Mouse (Mus musculus): Measurements from ENCODE around the gene Rae1. TPM values are rescaled to one million over a fixed set of nuclear protein-coding genes. Genes with fewer than 3 reads are reported as not detected.

Gene Rae1
- total and polyA plus RNA-seq, 2 experiments from 2014 or later, result 85.3 to 116 TPM

GRCm38 (mm10) chr2:173050604-173051382 lies 50.9 kb downstream of the Rae1 start:
- Histone ChIP-seq H3K27me3 (ENCODE audit: insufficient read depth, low read length) (no peaks in the 10 kb centered on the region), H3K9me3 (ENCODE audit: low read length) (no peaks in the 10 kb centered on the region), H3K9ac (replicated peaks; ENCODE audit: low read length) (no peak overlapping the region), H3K4me1 (ENCODE audit: insufficient read depth, low read length) (no peaks in the 10 kb centered on the region), H3K27ac (no peak overlapping the region), H3K4me3 (ENCODE audit: low read length) (no peak overlapping the region), H3K4me2 (ENCODE audit: low read depth, low read length) (no peak overlapping the region), H3K36me3 (ENCODE audit: insufficient read depth, low read length) (no peaks in the 10 kb centered on the region)
- DNase-seq (ENCODE audit: low spot score) (no peak), ATAC-seq (no peak)
- TF ChIP-seq CTCF (IDR thresholded peaks at IDR 0.05; ENCODE audit: low read depth), result no peak
- 33% methylated on average over 8 of the region's 8 CpGs for WGBS

GRCm38 (mm10) chr2:173052881-173053280 lies 53.0 kb downstream of the Rae1 start:
- H3K4me2 ChIP-seq (ENCODE audit: low read depth, low read length), result no peak overlapping the region
- no peaks in the 10 kb centered on the region for H3K4me1 ChIP-seq (ENCODE audit: insufficient read depth, low read length)
- H3K27me3 ChIP-seq (ENCODE audit: insufficient read depth, low read length), result no peaks in the 10 kb centered on the region
- ATAC-seq (no peak), DNase-seq (ENCODE audit: low spot score) (no peak)
- no peaks in the 10 kb centered on the region for H3K9me3 ChIP-seq (ENCODE audit: low read length)
- TF ChIP-seq CTCF (IDR thresholded peaks at IDR 0.05; ENCODE audit: low read depth), result no peak
- no peak overlapping the region for H3K27ac ChIP-seq
- WGBS, result 93% methylated on average over 8 of the region's 8 CpGs
- H3K4me3 ChIP-seq (ENCODE audit: low read length), result no peak overlapping the region
- H3K9ac ChIP-seq (replicated peaks; ENCODE audit: low read length), result no peak overlapping the region
- no peaks in the 10 kb centered on the region for H3K36me3 ChIP-seq (ENCODE audit: insufficient read depth, low read length)

- ATAC-seq (no peak), DNase-seq (ENCODE audit: low spot score) (no peak)
- Histone ChIP-seq H3K27me3 (ENCODE audit: insufficient read depth, low read length) (no peaks in the 10 kb centered on the region), H3K36me3 (ENCODE audit: insufficient read depth, low read length) (no peaks in the 10 kb centered on the region), H3K27ac (no peak overlapping the region), H3K4me3 (ENCODE audit: low read length) (no peak overlapping the region), H3K9me3 (ENCODE audit: low read length) (no peaks in the 10 kb centered on the region), H3K9ac (replicated peaks; ENCODE audit: low read length) (no peak overlapping the region), H3K4me2 (ENCODE audit: low read depth, low read length) (no peak overlapping the region), H3K4me1 (ENCODE audit: insufficient read depth, low read length) (no peaks in the 10 kb centered on the region)
- no peak for TF ChIP-seq CTCF (IDR thresholded peaks at IDR 0.05; ENCODE audit: low read depth)
- 84% methylated on average over 6 of the region's 6 CpGs for WGBS
Measured at GRCm38 (mm10) chr2:173053846-173054245, 53.9 kb downstream of the Rae1 start.

GRCm38 (mm10) chr2:173056303-173056881 lies 56.5 kb downstream of the Rae1 start:
- WGBS, result 84% methylated on average over 10 of the region's 10 CpGs
- Histone ChIP-seq H3K9me3 (ENCODE audit: low read length) (no peaks in the 10 kb centered on the region), H3K4me2 (ENCODE audit: low read depth, low read length) (no peak overlapping the region), H3K4me3 (ENCODE audit: low read length) (no peak overlapping the region), H3K36me3 (ENCODE audit: insufficient read depth, low read length) (no peaks in the 10 kb centered on the region), H3K27ac (no peak overlapping the region), H3K4me1 (ENCODE audit: insufficient read depth, low read length) (no peaks in the 10 kb centered on the region), H3K27me3 (ENCODE audit: insufficient read depth, low read length) (no peaks in the 10 kb centered on the region), H3K9ac (replicated peaks; ENCODE audit: low read length) (no peak overlapping the region)
- DNase-seq (ENCODE audit: low spot score), result no peak
- TF ChIP-seq CTCF (IDR thresholded peaks at IDR 0.05; ENCODE audit: low read depth), result no peak
- ATAC-seq, result no peak

GRCm38 (mm10) chr2:173056882-173057315 lies 57.0 kb downstream of the Rae1 start:
- Histone ChIP-seq H3K27ac (no peak overlapping the region), H3K27me3 (ENCODE audit: insufficient read depth, low read length) (no peaks in the 10 kb centered on the region), H3K9me3 (ENCODE audit: low read length) (no peaks in the 10 kb centered on the region), H3K4me2 (ENCODE audit: low read depth, low read length) (no peak overlapping the region), H3K36me3 (ENCODE audit: insufficient read depth, low read length) (no peaks in the 10 kb centered on the region), H3K4me3 (ENCODE audit: low read length) (no peak overlapping the region), H3K9ac (replicated peaks; ENCODE audit: low read length) (no peak overlapping the region), H3K4me1 (ENCODE audit: insufficient read depth, low read length) (no peaks in the 10 kb centered on the region)
- DNase-seq (ENCODE audit: low spot score) (no peak), ATAC-seq (no peak)
- TF ChIP-seq CTCF (IDR thresholded peaks at IDR 0.05; ENCODE audit: low read depth), result no peak
- WGBS, result 87% methylated on average over 11 of the region's 11 CpGs

- Histone ChIP-seq H3K4me3 (ENCODE audit: low read length) (no peak overlapping the region), H3K4me2 (ENCODE audit: low read depth, low read length) (no peak overlapping the region), H3K9ac (replicated peaks; ENCODE audit: low read length) (no peak overlapping the region), H3K27ac (no peak overlapping the region), H3K4me1 (ENCODE audit: insufficient read depth, low read length) (no peaks in the 10 kb centered on the region), H3K27me3 (ENCODE audit: insufficient read depth, low read length) (no peaks in the 10 kb centered on the region), H3K36me3 (ENCODE audit: insufficient read depth, low read length) (no peaks in the 10 kb centered on the region), H3K9me3 (ENCODE audit: low read length) (no peaks in the 10 kb centered on the region)
- no peak for TF ChIP-seq CTCF (IDR thresholded peaks at IDR 0.05; ENCODE audit: low read depth)
- DNase-seq (ENCODE audit: low spot score) (no peak), ATAC-seq (no peak)
- WGBS, result 74% methylated on average over 10 of the region's 10 CpGs
Measured at GRCm38 (mm10) chr2:173057623-173058022, 57.7 kb downstream of the Rae1 start.

- no peak for TF ChIP-seq CTCF (IDR thresholded peaks at IDR 0.05; ENCODE audit: low read depth)
- H3K4me2 ChIP-seq (ENCODE audit: low read depth, low read length), result no peak overlapping the region
- WGBS, result 39% methylated on average over 11 of the region's 11 CpGs
- no peak overlapping the region for H3K27ac ChIP-seq
- H3K36me3 ChIP-seq (ENCODE audit: insufficient read depth, low read length), result no peaks in the 10 kb centered on the region
- no peak overlapping the region for H3K4me3 ChIP-seq (ENCODE audit: low read length)
- no peak overlapping the region for H3K9ac ChIP-seq (replicated peaks; ENCODE audit: low read length)
- DNase-seq (ENCODE audit: low spot score), result no peak
- H3K27me3 ChIP-seq (ENCODE audit: insufficient read depth, low read length), result no peaks in the 10 kb centered on the region
- H3K4me1 ChIP-seq (ENCODE audit: insufficient read depth, low read length), result no peaks in the 10 kb centered on the region
- no peaks in the 10 kb centered on the region for H3K9me3 ChIP-seq (ENCODE audit: low read length)
- ATAC-seq, result no peak
Measured at GRCm38 (mm10) chr2:173058263-173058662, 58.3 kb downstream of the Rae1 start.
